Mouse (Mus musculus) liver, postnatal 0 days (tissue): ENCODE data around the gene Pllp. TPM values are rescaled to one million over a fixed set of nuclear protein-coding genes. Genes with fewer than 3 reads are reported as not detected.

ENCODE experiments used
- ATAC-seq: fragments of 200-750 bp; cut with Nextera tagmentation; 2 replicates; pipeline ENCODE4 v1.8.0; 2017; ENCODE audit warnings: mild to moderate bottlenecking, moderate library complexity
- DNase-seq: peaks from one replicate; pipeline ENCODE4 v3.0.0-alpha.2; 2016
- H3K27ac ChIP-seq: fragments of 300-500 bp; sonication (generic); 2 replicates; pipeline ENCODE4 v1.5.1; 2014; ENCODE audit warnings: antibody characterized with exemption, moderate library complexity, mild to moderate bottlenecking, low read depth
- H3K27me3 ChIP-seq: fragments of 300-500 bp; sonication (generic); 2 replicates; pipeline ENCODE4 v1.6.1; 2014; ENCODE audit warnings: low read length, control low read depth, mixed read lengths; ENCODE audit not compliant: insufficient read depth
- H3K36me3 ChIP-seq: fragments of 300-500 bp; sonication (generic); replicated peaks from 2 replicates; pipeline ENCODE4 v1.6.1; 2014; ENCODE audit warnings: mild to moderate bottlenecking, control low read depth, low read length, moderate library complexity, mixed read lengths; ENCODE audit not compliant: insufficient read depth
- H3K4me1 ChIP-seq: fragments of 300-500 bp; sonication (generic); 2 replicates; pipeline ENCODE4 v1.6.1; 2014; ENCODE audit warnings: antibody characterized with exemption, mild to moderate bottlenecking, control low read depth; ENCODE audit not compliant: insufficient read depth
- H3K4me2 ChIP-seq: fragments of 300-500 bp; sonication (generic); 2 replicates; pipeline ENCODE4 v1.6.1; 2014; ENCODE audit warnings: low read depth, mild to moderate bottlenecking, low read length, moderate library complexity, mixed read lengths
- H3K4me3 ChIP-seq: fragments of 300-500 bp; sonication (generic); 2 replicates; pipeline ENCODE4 v1.5.1; 2014; ENCODE audit warnings: low read depth, low read length
- H3K9ac ChIP-seq: fragments of 300-500 bp; sonication (generic); replicated peaks from 2 replicates; pipeline ENCODE4 v1.6.1; 2014; ENCODE audit warnings: mild to moderate bottlenecking, moderate library complexity
- H3K9me3 ChIP-seq: fragments of 300-500 bp; sonication (generic); 2 replicates; pipeline ENCODE4 v1.6.1; 2016; ENCODE audit warnings: mild to moderate bottlenecking, control low read depth, low read length, mixed read lengths
- CTCF ChIP-seq: sonication (generic); IDR thresholded peaks from 2 replicates; pipeline ENCODE4 v1.5.1; 2016; ENCODE audit warnings: antibody characterized with exemption, low read depth
- EP300 ChIP-seq: IDR thresholded peaks from 2 replicates; pipeline ENCODE4 v1.6.1; 2016; ENCODE audit warnings: antibody characterized with exemption, low read depth, mild to moderate bottlenecking
- WGBS: fragments of 180-500 bp; shearing (Covaris S2); extraction: QIAGEN DNeasy Blood & Tissue Kit; methylation state at CpG from one replicate; pipeline ENCODE4 v1.1.7; 2014; ENCODE audit not compliant: insufficient replicate concordance; 5-methylcytosine and 5-hydroxymethylcytosine counted together
- polyA plus RNA-seq: library from polyadenylated mRNA; unstranded; fragments of >200 nt; fragmentation: Nextera tagmentation; extraction: Ambion mirVana; gene quantifications from 2 replicates; pipeline ENCODE4 v1.2.1, GENCODE M21; 2015

Pllp gene
- polyA plus RNA-seq, 1 experiment from 2014 or later: 3.1 TPM

- no peaks in the 10 kb centered on the region for H3K27me3 ChIP-seq
- no peak overlapping the region for H3K4me2 ChIP-seq
- ATAC-seq: no peak
- no peak overlapping the region for H3K4me3 ChIP-seq
- no peak for TF ChIP-seq EP300
- no peak for TF ChIP-seq CTCF
- peaks cover 31% of the 10 kb centered on the region for H3K36me3 ChIP-seq
- H3K27ac ChIP-seq: no peak overlapping the region
- no peaks in the 10 kb centered on the region for H3K4me1 ChIP-seq
- H3K9me3 ChIP-seq: no peaks in the 10 kb centered on the region
- 41% methylated on average over 5 of the region's 5 CpGs for WGBS
- H3K9ac ChIP-seq: no peak overlapping the region
- DNase-seq: peak; percentile 11
Observed at GRCm38 (mm10) chr8:94674384-94674783, 21.7 kb downstream of the Pllp start.

DNA sequence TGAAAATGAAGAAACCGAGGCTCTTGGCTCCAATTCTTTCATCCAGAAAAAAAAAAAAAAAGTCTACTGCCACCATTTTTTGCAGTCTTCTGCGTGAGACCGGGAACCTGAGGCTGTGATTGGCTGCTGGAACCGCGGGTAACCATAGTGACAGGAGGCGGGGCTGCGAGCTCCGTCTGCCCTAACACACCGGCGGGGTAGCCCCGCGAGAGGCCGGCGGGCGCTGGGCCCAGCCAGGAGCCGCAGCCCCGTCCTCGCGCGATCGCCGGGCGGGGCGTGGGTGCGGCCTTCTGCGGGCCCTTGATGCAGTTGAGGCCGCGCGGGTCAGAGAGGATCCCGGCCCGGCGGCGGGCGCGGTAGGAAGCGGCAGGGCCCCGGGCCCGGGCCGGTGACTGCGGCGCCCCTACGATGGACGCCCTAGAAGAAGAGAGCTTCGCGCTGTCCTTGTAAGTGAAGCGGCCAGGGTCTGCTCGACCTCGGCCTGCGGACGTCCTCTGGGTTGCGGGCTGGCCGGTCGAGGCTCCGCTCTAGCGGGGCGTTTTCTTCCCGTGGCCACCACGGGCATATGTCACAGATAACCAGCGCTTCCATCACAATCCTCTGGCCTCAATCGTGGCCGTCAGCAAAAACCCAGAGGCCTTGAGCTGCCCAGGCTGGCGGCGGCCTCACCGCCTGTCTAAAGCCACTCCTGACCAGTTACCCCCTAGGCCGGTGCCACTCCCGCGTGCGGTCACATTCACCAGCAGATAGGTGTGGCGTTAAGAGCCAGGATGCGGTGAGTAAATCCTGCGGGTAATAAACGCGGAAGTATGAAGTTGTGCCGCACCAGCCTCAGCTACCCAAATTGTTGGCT, 29.4 kb downstream of the Pllp start, which contains the start of gene Arl2bp:
Gene Arl2bp (plus strand): TSS at position 145 of the 853 bp plus-strand sequence.
- peak; percentile 100 for ATAC-seq

GRCm38 (mm10) chr8:94664722-94665121, 31.4 kb downstream of the Pllp start:
- TF ChIP-seq CTCF (no peak), EP300 (no peak)

More for the DNA sequence above, 29.4 kb downstream of the Pllp start, which contains the start of gene Arl2bp:
- peak within 1 kb of the TSS; percentile 86 for H3K27ac ChIP-seq
- H3K27me3 ChIP-seq: no peaks in the 10 kb centered on the region
- H3K4me2 ChIP-seq: peak within 1 kb of the TSS; percentile 95
- peaks cover 14% of the 10 kb centered on the region for H3K36me3 ChIP-seq
- H3K4me3 ChIP-seq: peak within 1 kb of the TSS; percentile 79
- peak; percentile 95 for DNase-seq
- peaks cover 9% of the 10 kb centered on the region; the same call in 1 of the 2 replicates for H3K4me1 ChIP-seq
- TF ChIP-seq CTCF (no peak), EP300 (no peak)
- no peaks in the 10 kb centered on the region for H3K9me3 ChIP-seq
- peak within 1 kb of the TSS; percentile 95 for H3K9ac ChIP-seq
- 2% methylated on average over 72 of the region's 74 CpGs for WGBS

GRCm38 (mm10) chr8:94660418-94660817, 35.7 kb downstream of the Pllp start:
- TF ChIP-seq CTCF (no peak), EP300 (no peak)
- no peak overlapping the region for H3K27ac ChIP-seq
- no peaks in the 10 kb centered on the region for H3K9me3 ChIP-seq
- no peak for ATAC-seq
- peaks cover 16% of the 10 kb centered on the region for H3K36me3 ChIP-seq
- 68% methylated on average over 4 of the region's 4 CpGs for WGBS
- H3K27me3 ChIP-seq: no peaks in the 10 kb centered on the region
- no peak overlapping the region for H3K4me2 ChIP-seq
- no peak overlapping the region for H3K9ac ChIP-seq
- H3K4me3 ChIP-seq: no peak overlapping the region
- H3K4me1 ChIP-seq: no peaks in the 10 kb centered on the region
- DNase-seq: no peak

More at GRCm38 (mm10) chr8:94664722-94665121, 31.4 kb downstream of the Pllp start:
- Histone ChIP-seq H3K27me3 (no peaks in the 10 kb centered on the region), H3K9me3 (no peaks in the 10 kb centered on the region), H3K4me1 (peaks cover 9% of the 10 kb centered on the region; the same call in 1 of the 2 replicates), H3K4me2 (no peak overlapping the region), H3K36me3 (peaks cover 7% of the 10 kb centered on the region), H3K4me3 (no peak overlapping the region), H3K9ac (no peak overlapping the region), H3K27ac (no peak overlapping the region)
- 79% methylated on average over 2 of the region's 2 CpGs for WGBS
- DNase-seq: no peak
- ATAC-seq: no peak

DNA sequence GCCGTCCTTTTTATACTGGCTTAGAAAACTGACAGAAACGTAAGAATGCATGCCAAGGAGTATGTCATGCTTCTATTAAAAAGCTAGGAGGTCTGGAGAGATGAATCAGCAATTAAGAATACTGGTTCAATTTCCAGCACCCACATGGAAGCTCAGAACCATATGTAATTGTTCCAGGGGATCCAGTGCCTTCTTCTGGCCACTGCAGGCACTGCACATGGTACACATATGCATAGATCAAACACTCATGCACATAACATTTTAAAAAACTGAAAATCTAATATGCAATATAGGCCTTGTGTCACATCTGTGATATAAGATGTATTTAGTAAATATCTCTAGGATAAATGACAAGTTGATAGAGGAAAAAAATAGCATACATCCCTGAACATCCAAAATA, 38.0 kb downstream of the Pllp start:
- no peak for DNase-seq
- Histone ChIP-seq H3K4me2 (no peak overlapping the region), H3K4me1 (no peaks in the 10 kb centered on the region), H3K4me3 (no peak overlapping the region), H3K9me3 (no peaks in the 10 kb centered on the region), H3K36me3 (peaks cover 36% of the 10 kb centered on the region), H3K9ac (no peak overlapping the region), H3K27ac (no peak overlapping the region), H3K27me3 (no peaks in the 10 kb centered on the region)
- 80% methylated on average over 2 of the region's 2 CpGs for WGBS
- ATAC-seq: no peak
- TF ChIP-seq EP300 (no peak), CTCF (peak; percentile 41)

- peaks cover 51% of the 10 kb centered on the region for H3K36me3 ChIP-seq
- no peaks in the 10 kb centered on the region for H3K4me1 ChIP-seq
- DNase-seq (no peak), ATAC-seq (no peak)
- no peak for TF ChIP-seq CTCF
- peak; percentile 49; the same call in 1 of the 2 replicates for TF ChIP-seq EP300
- H3K9me3 ChIP-seq: no peaks in the 10 kb centered on the region
- no peak overlapping the region for H3K4me3 ChIP-seq
- H3K4me2 ChIP-seq: no peak overlapping the region
- H3K27me3 ChIP-seq: no peaks in the 10 kb centered on the region
- no peak overlapping the region for H3K9ac ChIP-seq
- H3K27ac ChIP-seq: no peak overlapping the region
Observed at GRCm38 (mm10) chr8:94654994-94655393, 41.1 kb downstream of the Pllp start.
